Mouse (Mus musculus): ENCODE measurements around the gene Cryba1.

- peak; percentile 34 for TF ChIP-seq CTCF (IDR thresholded peaks at IDR 0.05; ENCODE audit: low read depth)
- TF ChIP-seq EP300 (optimal IDR thresholded peaks at IDR 0.05), result no peak
Measured at GRCm38 (mm10) chr11:77721389-77721788, 3.7 kb downstream of the Cryba1 start.
